Mouse (Mus musculus) CH12.LX (cell line): ENCODE results near the gene Tnfaip8l1. TPM values are rescaled to one million over a fixed set of nuclear protein-coding genes. Genes with fewer than 3 reads are reported as not detected.

Experiments used
- DNase-seq: peaks from one replicate; pipeline ENCODE4 v3.0.0-alpha.2; 2013; ENCODE audit errors: extremely low read depth
- H3K27ac ChIP-seq: 2 replicates; pipeline ENCODE4 v1.5.1; 2012; ENCODE audit warnings: low read depth, mild to moderate bottlenecking, control low read depth, moderate library complexity; ENCODE audit not compliant: insufficient read depth
- H3K27me3 ChIP-seq: replicated peaks from 2 replicates; pipeline ENCODE3; 2012; ENCODE audit warnings: inconsistent platforms
- H3K36me3 ChIP-seq, 2 experiments: replicated peaks in 1 of 2; 2 replicates each; pipeline versions ENCODE3 to v1.6.1; 2012; ENCODE audit warnings: inconsistent platforms in 1 of 2, low read length in 1 of 2, mild to moderate bottlenecking in 1 of 2, mixed read lengths in 1 of 2, moderate library complexity in 1 of 2; ENCODE audit not compliant: control insufficient read depth in 1 of 2, insufficient read depth in 1 of 2
- H3K4me1 ChIP-seq, 2 experiments: 2 replicates each; pipeline ENCODE4 v1.6.1; 2012; ENCODE audit warnings: inconsistent platforms in 1 of 2, moderate library complexity in 1 of 2; ENCODE audit not compliant: insufficient read depth in 2 of 2, control insufficient read depth in 1 of 2
- H3K4me2 ChIP-seq: 2 replicates; pipeline ENCODE4 v1.6.1; 2012; ENCODE audit warnings: low read depth, mild to moderate bottlenecking, control low read depth; ENCODE audit not compliant: poor library complexity, insufficient read depth, severe bottlenecking
- H3K4me3 ChIP-seq, 3 experiments: fragments of 150-350 bp in 1 of 3; sonication (generic) in 1 of 3; replicated peaks in 1 of 3; 2 replicates each; pipeline versions ENCODE3 to v1.5.1; 2011 to 2012; ENCODE audit warnings: low read depth in 2 of 3, low read length in 2 of 3, mild to moderate bottlenecking in 2 of 3, moderate library complexity in 2 of 3, control low read depth in 1 of 3, improper control_type of control experiment in 1 of 3, inconsistent platforms in 1 of 3, mixed read lengths in 1 of 3; ENCODE audit not compliant: poor library complexity in 1 of 3
- H3K79me2 ChIP-seq: replicated peaks from 2 replicates; pipeline ENCODE4 v1.6.1; 2012; ENCODE audit warnings: mild to moderate bottlenecking, moderate library complexity; ENCODE audit not compliant: control insufficient read depth, poor library complexity, insufficient read depth, severe bottlenecking; ENCODE audit errors: extremely low read depth
- H3K9ac ChIP-seq: 2 replicates; pipeline ENCODE4 v1.6.1; 2012; ENCODE audit warnings: low read depth, mild to moderate bottlenecking, control low read depth, moderate library complexity; ENCODE audit not compliant: insufficient read depth
- H3K9me3 ChIP-seq: replicated peaks from 2 replicates; pipeline ENCODE3; 2012; ENCODE audit warnings: low read length, inconsistent platforms, mixed read lengths
- CHD2 ChIP-seq: IDR thresholded peaks from 2 replicates; pipeline ENCODE4 v1.6.1; 2011; ENCODE audit warnings: low read length, improper control_type of control experiment
- CTCF ChIP-seq, 2 experiments: IDR thresholded peaks in 1 of 2; conservative IDR thresholded peaks in 1 of 2; 2 replicates each; pipeline ENCODE4 v1.5.1; 2011 to 2012; ENCODE audit warnings: low read depth in 2 of 2, low read length in 2 of 2, improper control_type of control experiment in 1 of 2, inconsistent platforms in 1 of 2, mild to moderate bottlenecking in 1 of 2, moderate library complexity in 1 of 2
- E2F4 ChIP-seq: IDR thresholded peaks from 2 replicates; pipeline ENCODE4 v1.6.1; 2011; ENCODE audit warnings: low read depth, low read length, improper control_type of control experiment; ENCODE audit not compliant: insufficient replicate concordance
- EP300 ChIP-seq: IDR thresholded peaks from 2 replicates; pipeline ENCODE4 v1.6.1; 2011; ENCODE audit warnings: low read length, improper control_type of control experiment
- GABPA ChIP-seq: IDR thresholded peaks from 2 replicates; pipeline ENCODE4 v1.6.1; 2012; ENCODE audit warnings: low read depth, low read length, improper control_type of control experiment, inconsistent platforms; ENCODE audit not compliant: insufficient replicate concordance
- HCFC1 ChIP-seq: IDR thresholded peaks from 2 replicates; pipeline ENCODE4 v1.6.1; 2012; ENCODE audit warnings: low read depth, mild to moderate bottlenecking, inconsistent platforms, low read length, improper control_type of control experiment
- IRF4 ChIP-seq: IDR thresholded peaks from 2 replicates; pipeline ENCODE4 v1.6.1; 2014; ENCODE audit warnings: low read depth, mild to moderate bottlenecking, inconsistent platforms, low read length, improper control_type of control experiment
- JUN ChIP-seq: IDR thresholded peaks from 2 replicates; pipeline ENCODE4 v1.6.1; 2011; ENCODE audit warnings: low read depth, mild to moderate bottlenecking, low read length, improper control_type of control experiment, moderate library complexity; ENCODE audit not compliant: insufficient read depth
- KAT2A ChIP-seq: IDR thresholded peaks from 2 replicates; pipeline ENCODE4 v1.6.1; 2012; ENCODE audit warnings: low read length, improper control_type of control experiment, inconsistent platforms; ENCODE audit not compliant: insufficient replicate concordance
- MAFK ChIP-seq: IDR thresholded peaks from 2 replicates; pipeline ENCODE4 v1.6.1; 2011; ENCODE audit warnings: low read length, improper control_type of control experiment; ENCODE audit not compliant: insufficient replicate concordance
- MXI1 ChIP-seq: IDR thresholded peaks from 2 replicates; pipeline ENCODE4 v1.6.1; 2011; ENCODE audit warnings: mild to moderate bottlenecking, low read depth, low read length, improper control_type of control experiment
- NELFE ChIP-seq: IDR thresholded peaks from 2 replicates; pipeline ENCODE4 v1.6.1; 2011; ENCODE audit warnings: low read depth, low read length, improper control_type of control experiment
- POLR2A ChIP-seq: IDR thresholded peaks from 2 replicates; pipeline ENCODE4 v1.6.1; 2011; ENCODE audit warnings: low read depth, mild to moderate bottlenecking, improper control_type of control experiment, low read length
- USF1 ChIP-seq: IDR thresholded peaks from 2 replicates; pipeline ENCODE4 v1.6.1; 2014; ENCODE audit warnings: low read depth, mild to moderate bottlenecking, inconsistent platforms, low read length, improper control_type of control experiment
- USF2 ChIP-seq: conservative IDR thresholded peaks from 2 replicates; pipeline ENCODE4 v1.6.1; 2011; ENCODE audit warnings: low read depth, low read length, improper control_type of control experiment
- ZMIZ1 ChIP-seq: IDR thresholded peaks from 2 replicates; pipeline ENCODE4 v1.6.1; 2012; ENCODE audit warnings: low read depth, mild to moderate bottlenecking, inconsistent platforms, low read length, improper control_type of control experiment
- dilution Hi-C: fragments of 300-500 bp; cut with MboI; formaldehyde crosslinking; loops from 2 replicates; pipeline ENCODE4 v1.14.3; 2020; ENCODE audit warnings: low sequenced_read_pairs; ENCODE audit not compliant: extremely low pct_unique_long_range_greater_than_20kb, extremely low pct_ligation_motif_present
- in situ Hi-C: fragments of 300-500 bp; cut with MboI; formaldehyde crosslinking; loops from 3 replicates; pipeline ENCODE4 v1.14.3; 2019; ENCODE audit warnings: low sequenced_read_pairs, low pct_ligation_motif_present, low pct_unique_long_range_greater_than_20kb, mixed read lengths
- polyA plus RNA-seq: library from polyadenylated mRNA; unstranded; fragments of >175 nt; gene quantifications from 2 replicates; pipeline ENCODE4 v1.2.1, GENCODE M21; 2012; ENCODE audit warnings: low read depth; ENCODE audit not compliant: insufficient read length
- total RNA-seq, 2 experiments: library from RNA; depleted of rRNA; stranded (reverse); fragments of 300-350 nt in 1 of 2; fragments of >200 nt in 1 of 2; gene quantifications; 2 replicates each; pipeline ENCODE4 v1.2.3; 2012 to 2014

Gene Tnfaip8l1
- total and polyA plus RNA-seq, 3 experiments: 1.9 to 2.4 (median 2.0) TPM

DNA sequence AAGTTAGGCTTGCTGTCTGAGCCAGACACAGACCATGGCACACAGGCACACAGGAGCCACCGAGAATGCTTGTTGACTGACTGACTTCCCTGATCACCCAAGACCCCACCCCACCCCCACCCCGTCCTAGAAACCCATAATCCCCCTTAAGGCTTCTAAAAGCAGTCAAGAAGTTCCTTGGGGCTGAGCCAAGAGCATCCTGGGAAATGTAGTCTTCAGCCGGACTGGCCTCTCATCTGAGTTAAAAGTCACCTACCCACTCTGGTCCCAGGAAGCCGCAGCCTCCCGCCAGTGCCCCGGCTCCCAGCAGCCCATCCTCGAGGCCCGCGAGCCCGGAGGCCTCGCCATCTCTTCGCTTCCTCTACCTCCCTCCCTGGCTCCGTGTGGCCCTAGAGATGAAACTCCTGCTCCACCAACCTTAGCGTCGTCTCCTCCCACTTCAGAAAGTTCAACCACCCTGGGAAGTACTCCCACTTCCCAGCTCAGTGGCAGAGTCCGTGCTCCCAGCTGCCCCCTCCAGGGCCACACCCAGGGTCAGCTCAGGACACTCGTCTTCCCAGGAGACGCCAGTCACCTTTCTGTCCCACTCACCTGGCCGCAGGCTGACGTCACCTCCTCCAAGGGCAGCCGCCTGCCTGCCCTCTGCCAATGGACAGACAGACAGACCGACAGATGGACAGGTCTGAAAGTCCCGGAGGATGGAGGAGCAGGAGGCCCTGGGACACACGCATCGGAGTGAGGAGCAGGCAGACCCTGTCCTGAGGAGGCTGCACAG, 24.3 kb upstream of the Tnfaip8l1 start:
- Histone ChIP-seq H3K79me2 (no peaks in the 10 kb centered on the region), H3K36me3 (no peaks in the 10 kb centered on the region), H3K27ac (no peak overlapping the region), H3K4me1 (peaks cover 7 to 44% of the 10 kb centered on the region in 2 experiments; a peak in 3 of 4 replicates), H3K4me2 (no peak overlapping the region), H3K27me3 (peaks cover 82% of the 10 kb centered on the region), H3K9ac (no peak overlapping the region), H3K9me3 (no peaks in the 10 kb centered on the region), H3K4me3 (no peak overlapping the region)
- in situ Hi-C loops: no loop called here
- DNase-seq: no peak
- dilution Hi-C loops: no loop called here
- TF ChIP-seq EP300 (no peak), USF2 (no peak), GABPA (no peak), CTCF (conservative IDR thresholded peaks at IDR 0.05 in 1 of 2, IDR thresholded peaks at IDR 0.05 in 1 of 2; ENCODE audit: low read depth in 2 of 2, low read length in 2 of 2) (no peak), KAT2A (no peak), HCFC1 (peak; percentile 64), MAFK (no peak), POLR2A (no peak)

DNA sequence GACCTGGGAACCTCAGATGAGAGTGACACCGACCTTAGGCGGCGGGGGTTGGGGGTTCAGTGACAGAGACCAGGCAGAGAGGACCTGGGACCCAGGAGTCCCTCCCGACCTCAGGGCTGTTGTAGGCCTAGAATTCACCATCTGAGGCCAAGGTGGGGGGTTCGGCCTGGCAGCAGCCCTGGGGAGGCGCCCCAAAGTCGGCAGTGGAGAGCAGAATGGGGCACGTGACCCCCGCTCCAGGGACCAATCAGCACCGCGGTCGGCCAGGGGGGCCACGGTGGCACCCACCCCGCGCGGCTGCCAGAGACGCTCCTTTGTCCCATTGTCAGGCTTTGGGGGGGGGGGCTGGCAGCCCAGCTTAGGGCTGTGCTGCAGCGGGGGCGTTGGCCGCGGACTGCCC, 22.9 kb upstream of the Tnfaip8l1 start:
- H3K4me1 ChIP-seq: peaks cover 7 to 47% of the 10 kb centered on the region in 2 experiments; a peak in 3 of 4 replicates
- TF ChIP-seq IRF4 (no peak), E2F4 (no peak), CHD2 (no peak), MXI1 (no peak), NELFE (no peak), JUN (no peak), ZMIZ1 (no peak), USF1 (no peak)
- TF ChIP-seq, all 38 proteins: peak for 0
- Histone ChIP-seq H3K36me3 (no peaks in the 10 kb centered on the region), H3K79me2 (no peaks in the 10 kb centered on the region), H3K9ac (no peak overlapping the region), H3K4me3 (no peak overlapping the region), H3K27me3 (peaks cover 95% of the 10 kb centered on the region), H3K9me3 (no peaks in the 10 kb centered on the region), H3K27ac (no peak overlapping the region), H3K4me2 (peak overlapping the region; percentile 85)
- dilution Hi-C loops (no loop called here), in situ Hi-C loops (no loop called here)
- no peak for DNase-seq
